Mouse (Mus musculus) forelimb bud, embryonic 11.5 days (tissue): ENCODE results near the gene Icam4.

ENCODE experiments used
- DNase-seq: peaks from one replicate; pipeline ENCODE4 v3.0.0-alpha.2; 2012; ENCODE audit warnings: low read depth, low spot score

The Icam4 gene

GRCm38 (mm10) chr9:21011846-21012312 lies 17.3 kb upstream of the Icam4 start:
- DNase-seq: no peak

DNA sequence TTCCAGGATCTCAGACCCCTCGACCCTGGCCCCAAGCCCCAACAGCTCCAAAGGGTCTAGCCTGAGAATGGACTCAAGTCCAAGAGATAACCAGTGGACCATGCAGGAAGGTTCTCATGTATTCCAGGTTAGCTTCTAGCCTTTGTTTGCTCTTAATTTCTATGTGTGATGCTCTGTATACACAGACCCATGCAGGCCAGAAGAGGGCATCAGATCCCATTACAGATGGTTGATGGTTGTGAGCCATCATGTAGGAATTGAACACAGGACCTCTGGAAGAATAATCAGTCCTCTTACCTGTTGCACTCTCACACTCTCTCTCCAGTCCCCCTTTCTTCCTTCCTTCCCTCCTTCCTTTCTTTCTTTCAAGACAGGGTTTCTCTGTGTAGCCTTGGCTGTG lies 16.8 kb upstream of the Icam4 start:
- no peak for DNase-seq

DNA sequence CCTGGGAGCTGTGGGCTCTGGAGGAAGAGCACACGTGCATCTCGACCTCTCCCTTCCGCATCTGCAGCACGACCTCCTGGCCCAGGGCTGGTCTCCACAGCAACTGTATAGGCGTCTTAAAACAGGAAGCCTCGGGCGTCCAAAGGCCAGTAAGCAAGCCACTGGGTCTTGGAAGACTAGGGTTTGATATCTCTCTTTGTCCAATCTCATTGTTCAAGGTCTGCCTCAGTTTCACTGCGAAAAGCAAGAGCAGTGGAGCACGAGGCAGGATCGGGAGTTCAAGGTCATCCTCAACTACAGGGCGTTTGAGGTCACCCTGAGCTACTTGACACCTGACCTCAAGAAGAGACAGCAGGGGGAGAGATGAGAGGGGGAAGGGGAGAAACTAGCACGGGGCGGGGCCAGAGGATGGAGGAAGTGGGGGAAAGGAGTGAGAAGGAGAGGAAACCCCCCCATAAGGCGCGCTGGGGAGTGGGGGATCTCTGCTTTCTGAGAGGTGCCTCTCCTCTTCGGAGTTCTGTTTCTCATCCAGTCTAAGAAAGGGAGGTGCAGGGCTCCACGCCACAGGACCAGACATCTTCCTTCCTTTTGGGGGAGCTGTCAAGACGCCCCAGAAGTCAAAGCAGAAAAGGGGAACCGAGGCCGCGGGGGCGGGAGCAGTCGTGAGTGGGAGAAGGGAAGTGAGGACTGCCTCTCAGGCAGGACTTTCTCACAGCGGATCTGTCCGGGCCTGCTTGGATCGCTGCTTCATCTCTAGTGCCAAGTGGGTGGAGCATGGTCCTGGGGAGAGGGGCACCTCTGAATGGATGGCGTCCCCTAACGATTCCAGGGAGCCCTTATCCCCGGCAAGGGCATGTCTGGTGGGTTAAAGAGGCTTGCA lies 14.2 kb upstream of the Icam4 start:
- no peak for DNase-seq

GRCm38 (mm10) chr9:21015571-21016130 lies 13.5 kb upstream of the Icam4 start, which contains the start of gene Icam1:
TSS of gene Icam1 (plus strand) at chr9:21015985.
- DNase-seq: no peak

GRCm38 (mm10) chr9:21016331-21017176 lies 12.6 kb upstream of the Icam4 start:
- DNase-seq: no peak

DNA sequence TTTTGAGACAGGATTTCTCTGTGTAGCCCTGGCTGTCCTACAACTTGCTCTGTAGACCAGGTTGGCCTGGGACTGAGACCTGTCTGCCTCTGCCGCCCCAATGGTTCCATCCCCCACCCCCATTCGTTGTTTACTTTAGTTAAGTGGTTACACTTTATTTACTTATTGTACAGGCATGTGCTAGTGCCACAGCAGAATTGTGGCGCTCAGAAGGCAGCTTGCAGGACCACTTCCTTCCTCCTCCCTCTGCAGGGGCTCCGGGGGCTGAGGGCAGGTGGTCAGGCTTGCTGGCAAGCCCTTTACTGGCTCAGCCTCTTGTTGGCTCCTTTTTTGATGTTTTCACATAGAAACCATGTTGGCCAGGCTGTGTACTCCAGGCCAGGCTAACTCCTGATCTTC lies 12.0 kb upstream of the Icam4 start:
- DNase-seq: no peak

DNA sequence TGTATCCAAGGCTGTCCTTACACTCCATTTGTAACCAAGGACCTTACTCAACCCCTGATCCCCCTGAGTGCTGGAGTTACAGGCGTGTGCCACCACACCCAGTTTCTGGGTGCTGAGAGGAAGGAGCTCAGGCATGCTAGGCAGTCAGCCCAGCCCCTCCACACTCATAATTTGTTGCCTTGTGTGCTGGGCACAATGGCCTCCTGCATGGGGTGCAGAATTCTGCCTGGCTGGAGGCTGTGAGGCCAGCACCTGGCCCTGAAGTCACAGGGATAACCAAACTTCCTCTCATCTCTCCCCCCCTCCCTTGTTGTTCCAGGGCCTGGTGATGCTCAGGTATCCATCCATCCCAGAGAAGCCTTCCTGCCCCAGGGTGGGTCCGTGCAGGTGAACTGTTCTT lies 10.6 kb upstream of the Icam4 start:
- no peak for DNase-seq

DNA sequence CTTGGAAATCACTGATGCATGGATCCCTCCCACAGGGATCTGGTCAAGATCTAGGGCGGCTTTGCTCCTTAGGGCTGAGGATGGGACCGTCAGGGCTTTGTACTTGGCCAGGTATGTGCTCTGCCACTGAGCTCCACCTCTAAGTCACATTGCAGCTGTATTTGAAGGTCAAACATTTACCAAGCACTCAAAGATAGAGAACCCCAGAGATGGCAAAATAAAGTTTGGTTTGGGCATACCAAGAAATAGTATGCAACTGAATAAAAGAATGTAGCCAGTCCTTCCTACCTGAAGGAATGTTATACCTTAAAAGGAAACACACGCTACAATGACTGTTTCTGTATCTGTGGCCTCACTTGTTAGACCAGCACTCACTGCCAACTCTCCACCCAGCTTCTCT lies 7.8 kb upstream of the Icam4 start:
- no peak for DNase-seq

GRCm38 (mm10) chr9:21022288-21022687 lies 6.9 kb upstream of the Icam4 start:
- DNase-seq: no peak

DNA sequence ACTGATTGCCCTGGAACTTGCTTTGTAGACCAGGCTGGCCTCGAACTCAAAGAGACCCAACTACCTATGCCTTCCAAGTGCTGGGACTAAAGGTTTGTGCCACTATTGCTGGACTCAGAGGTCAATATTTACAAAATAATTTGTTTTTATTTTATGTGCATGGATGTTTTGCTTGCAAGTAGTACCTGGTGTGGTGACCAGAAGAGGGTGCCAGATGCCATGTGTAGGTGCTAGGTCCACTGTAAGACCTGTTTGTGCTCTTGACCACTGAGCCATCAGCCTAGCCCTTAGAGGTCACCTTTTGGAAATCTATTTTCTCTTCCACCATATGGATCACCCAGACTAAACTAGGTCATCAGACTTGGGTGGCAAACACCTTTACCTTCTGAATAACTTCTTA lies 6.4 kb upstream of the Icam4 start:
- DNase-seq: no peak

DNA sequence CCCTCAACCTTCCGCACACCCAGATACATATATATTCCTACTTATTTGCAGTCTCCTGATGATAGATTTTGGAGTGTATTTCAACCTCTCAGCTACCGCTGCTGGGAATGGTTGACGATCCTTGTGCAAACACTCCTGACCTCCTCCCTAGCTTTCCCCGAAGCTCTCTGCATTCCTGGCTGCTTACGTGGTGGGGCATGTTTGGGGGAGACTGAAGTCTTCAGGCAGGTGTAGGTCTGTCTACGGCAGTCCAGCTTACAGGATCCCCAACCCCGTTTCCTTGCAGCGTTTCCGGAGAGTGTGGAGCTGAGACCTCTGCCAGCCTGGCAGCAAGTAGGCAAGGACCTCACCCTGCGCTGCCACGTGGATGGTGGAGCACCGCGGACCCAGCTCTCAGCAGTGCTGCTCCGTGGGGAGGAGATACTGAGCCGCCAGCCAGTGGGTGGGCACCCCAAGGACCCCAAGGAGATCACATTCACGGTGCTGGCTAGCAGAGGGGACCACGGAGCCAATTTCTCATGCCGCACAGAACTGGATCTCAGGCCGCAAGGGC lies 3.8 kb upstream of the Icam4 start:
- no peak for DNase-seq

- no peak for DNase-seq
Observed at GRCm38 (mm10) chr9:21026849-21027248, 2.3 kb upstream of the Icam4 start.

GRCm38 (mm10) chr9:21027774-21028290 lies 1.3 kb upstream of the Icam4 start:
- no peak for DNase-seq

DNA sequence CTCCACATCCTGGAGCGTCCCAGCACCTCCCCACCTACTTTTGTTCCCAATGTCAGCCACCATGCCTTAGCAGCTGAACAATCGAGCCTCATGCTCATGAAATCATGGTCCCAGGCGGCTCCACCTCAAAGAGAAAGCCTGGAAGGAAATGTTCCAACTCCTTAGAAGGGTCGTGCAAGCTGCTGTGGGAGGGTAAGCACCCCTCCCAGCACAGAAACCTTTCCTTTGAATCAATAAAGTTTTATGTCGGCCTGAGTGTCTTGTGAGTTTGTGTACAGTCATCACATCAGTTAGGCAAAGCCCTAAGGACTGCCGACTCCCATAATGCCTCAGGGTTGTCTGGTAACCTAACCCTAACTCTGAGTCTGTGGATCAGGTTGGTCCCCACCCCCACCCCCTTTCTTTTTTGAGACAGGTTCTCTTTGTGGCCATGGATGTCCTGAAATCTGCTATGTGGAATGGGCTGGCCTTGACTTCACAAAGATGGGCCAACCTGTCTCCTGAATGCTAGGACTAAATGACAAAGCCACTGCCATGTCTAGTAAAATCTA lies 538 bp upstream of the Icam4 start:
- no peak for DNase-seq

DNA sequence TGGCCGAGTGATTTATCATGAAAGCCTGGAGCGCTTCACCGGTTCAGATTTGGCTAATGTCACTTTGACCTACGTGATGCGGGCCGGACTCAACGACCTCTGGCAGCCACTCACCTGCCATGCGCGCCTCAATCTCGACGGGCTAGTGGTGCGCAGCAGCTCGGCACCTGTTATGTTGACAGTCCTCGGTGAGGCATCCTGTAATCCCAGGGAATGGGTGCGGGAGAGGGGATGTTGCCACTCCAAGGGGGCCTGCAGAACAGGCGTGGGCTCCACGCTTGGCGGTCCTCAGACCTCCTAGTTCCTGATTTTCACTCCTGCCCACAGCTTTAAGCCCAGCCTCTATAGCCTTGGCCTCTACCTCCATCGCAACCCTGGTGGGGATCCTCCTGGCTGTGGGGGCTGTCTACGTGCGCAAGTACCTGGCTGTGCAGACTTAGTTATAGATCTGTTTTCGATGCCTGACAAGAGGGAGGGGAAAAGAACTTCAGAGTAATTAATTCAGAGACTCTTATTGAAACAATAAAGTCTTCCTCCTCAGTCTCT lies 955 bp downstream of the Icam4 start:
- DNase-seq: no peak

- peak; percentile 88 for DNase-seq
Observed at GRCm38 (mm10) chr9:21030781-21031250, 1.6 kb downstream of the Icam4 start.

- peak; percentile 48 for DNase-seq
Observed at GRCm38 (mm10) chr9:21031251-21031895, 2.2 kb downstream of the Icam4 start.

GRCm38 (mm10) chr9:21031896-21032351 lies 2.8 kb downstream of the Icam4 start, which contains the start of gene Icam5:
TSS of gene Icam5 (plus strand) at chr9:21032073.
- no peak for DNase-seq

DNA sequence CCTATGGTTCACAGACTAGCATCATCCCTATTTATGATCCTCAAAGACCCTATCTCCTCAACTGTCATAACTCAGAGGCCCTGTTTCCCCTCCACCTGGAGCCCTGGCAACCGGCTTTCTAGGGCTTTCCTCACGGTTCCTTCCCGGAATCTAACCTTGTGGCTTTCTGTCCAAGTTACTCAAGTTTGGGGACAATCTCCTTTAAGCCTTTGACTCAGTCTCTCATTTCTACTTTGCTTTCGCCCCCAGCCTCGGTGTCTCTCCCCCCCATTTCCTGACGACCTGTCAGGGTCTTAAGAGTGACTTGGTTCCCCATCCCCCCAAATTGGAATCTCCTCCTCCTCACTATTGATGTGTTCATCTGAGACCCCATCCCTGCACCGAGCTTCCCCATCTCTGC lies 3.3 kb downstream of the Icam4 start:
- DNase-seq: no peak

- peak; percentile 76 for DNase-seq
Observed at GRCm38 (mm10) chr9:21033136-21033535, 4.0 kb downstream of the Icam4 start.
